Mouse (Mus musculus) layer of hippocampus, postnatal 14 days (tissue): ENCODE data around the gene Arid3b. TPM values are rescaled to one million over a fixed set of nuclear protein-coding genes. Genes with fewer than 3 reads are reported as not detected.
A peak's percentile ranks its signal among the peaks of the same experiment; 100 is the strongest.
"Not testable (repeated sequence)": the region's sequence is repeated elsewhere in the genome, so short reads cannot be mapped to it uniquely, and the experiment has no call there.

Source experiments
- DNase-seq, 2 experiments: peaks; one replicate each; pipeline ENCODE4 v3.0.0; 2021 to 2022; ENCODE audit warnings: low spot score in 2 of 2, mixed read lengths in 1 of 2
- long read RNA-seq, 2 experiments: library from polyadenylated mRNA; stranded (forward); transcript quantifications; one replicate each; pipeline ENCODE4 v2.0.0; 2021
- total RNA-seq, 2 experiments: library from RNA; stranded (reverse); gene quantifications; 2 replicates each; pipeline ENCODE4 v1.2.3; 2021

Gene Arid3b
- total RNA-seq = 1 to 10 TPM; 7.0 to 8.9 TPM
- long read RNA-seq, experiment 1, partial matches to known transcripts = 1 of 2 reads
- long read RNA-seq, experiment 1, other reads (novel, unspliced or antisense) = 0 of 2 reads
- long read RNA-seq, experiment 2, partial matches to known transcripts = 0 of 4 reads
- long read RNA-seq, experiment 2, other reads (novel, unspliced or antisense) = 3 of 4 reads

DNA sequence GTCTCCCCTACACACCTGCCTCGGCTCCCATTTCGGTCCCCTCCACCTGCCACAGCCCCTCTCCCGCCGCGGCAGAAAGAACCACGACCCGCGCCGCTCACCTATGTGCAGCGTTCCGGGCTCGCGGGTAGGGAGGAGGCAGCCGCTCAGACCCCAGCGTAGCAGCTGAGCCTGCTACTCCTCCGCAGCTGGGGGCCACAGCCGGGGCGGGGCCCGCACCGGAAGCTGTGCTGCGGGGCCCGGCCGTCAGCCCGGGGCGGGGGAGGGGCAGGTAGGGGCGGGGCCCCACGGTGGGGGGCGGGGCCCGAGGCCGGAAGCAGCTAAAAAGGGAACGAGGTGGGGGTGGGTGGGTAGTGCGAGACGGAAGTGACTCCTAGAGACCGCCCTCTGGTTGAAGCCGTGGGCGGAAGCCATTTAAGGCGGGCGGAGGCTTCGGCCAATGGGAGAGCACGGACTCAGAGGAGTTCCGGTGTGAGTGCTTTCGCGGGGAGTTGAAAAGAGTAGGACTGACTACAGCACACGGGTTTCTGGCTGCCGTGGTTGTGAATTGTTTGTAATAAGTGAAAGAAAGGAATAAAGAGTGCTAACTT lies at the start of gene Arid3b:
Gene Arid3b, minus strand, starts transcription at position 213 of the 590 bp plus-strand sequence.
- peak; percentile 84 to 95 for DNase-seq

- DNase-seq = no peak
Measured at GRCm38 (mm10) chr9:57883413-57883812, 46.8 kb upstream of the Arid3b start.

GRCm38 (mm10) chr9:57881781-57882180 lies 45.2 kb upstream of the Arid3b start:
- DNase-seq = not testable (repeated sequence)

DNA sequence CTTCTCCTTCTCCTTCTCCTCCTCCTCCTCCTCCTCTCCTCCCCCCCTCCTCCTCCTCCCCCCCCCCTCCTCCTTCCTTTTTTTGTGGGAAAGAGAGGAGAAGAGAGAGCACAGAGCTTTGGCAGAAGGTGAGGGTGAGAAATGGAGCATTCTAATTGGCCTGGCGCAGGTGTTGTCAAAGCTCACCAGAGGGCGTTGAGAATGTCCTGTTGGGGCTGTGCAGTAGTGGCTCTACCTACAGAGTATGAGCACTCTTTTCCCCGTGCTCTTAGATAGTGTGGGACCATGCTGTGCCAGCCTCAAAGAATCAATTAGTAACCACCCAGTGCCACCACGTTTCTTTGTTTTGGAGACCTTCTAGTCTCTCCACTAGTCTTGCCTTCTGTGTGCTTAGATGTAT lies 43.7 kb upstream of the Arid3b start:
- DNase-seq = no peak

- no peak for DNase-seq
Measured at GRCm38 (mm10) chr9:57879213-57879612, 42.6 kb upstream of the Arid3b start.

GRCm38 (mm10) chr9:57874994-57875393 lies 38.4 kb upstream of the Arid3b start:
- no peak for DNase-seq

- no peak for DNase-seq
Measured at GRCm38 (mm10) chr9:57874134-57874533, 37.5 kb upstream of the Arid3b start.

- DNase-seq = no peak
Measured at GRCm38 (mm10) chr9:57870273-57870816, 33.8 kb upstream of the Arid3b start.

GRCm38 (mm10) chr9:57868767-57869166 lies 32.2 kb upstream of the Arid3b start:
- no peak for DNase-seq

- DNase-seq = no peak
Measured at GRCm38 (mm10) chr9:57867880-57868279, 31.3 kb upstream of the Arid3b start.

DNA sequence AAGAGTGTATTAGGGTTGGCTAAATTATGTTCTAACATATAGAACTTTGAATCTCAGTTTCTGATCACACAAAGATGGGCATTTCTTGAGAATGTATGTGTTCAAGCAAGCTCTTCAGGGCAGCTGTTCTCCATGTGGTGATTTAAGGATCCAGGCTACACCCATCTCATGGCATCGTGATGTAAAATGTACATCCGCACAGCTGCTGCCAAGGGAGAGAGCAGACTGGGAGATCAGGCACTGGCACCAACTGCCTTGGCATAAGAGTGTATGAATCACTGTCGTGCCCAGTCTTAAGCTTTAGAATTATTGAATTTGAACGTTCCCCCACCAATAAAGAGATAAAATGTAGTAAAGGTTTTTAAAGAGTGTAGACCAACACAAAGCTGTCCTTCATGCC lies 30.6 kb upstream of the Arid3b start:
- DNase-seq = no peak

GRCm38 (mm10) chr9:57866530-57866929 lies 29.9 kb upstream of the Arid3b start:
- no peak for DNase-seq

- no peak for DNase-seq
Measured at GRCm38 (mm10) chr9:57864336-57864735, 27.7 kb upstream of the Arid3b start.

DNA sequence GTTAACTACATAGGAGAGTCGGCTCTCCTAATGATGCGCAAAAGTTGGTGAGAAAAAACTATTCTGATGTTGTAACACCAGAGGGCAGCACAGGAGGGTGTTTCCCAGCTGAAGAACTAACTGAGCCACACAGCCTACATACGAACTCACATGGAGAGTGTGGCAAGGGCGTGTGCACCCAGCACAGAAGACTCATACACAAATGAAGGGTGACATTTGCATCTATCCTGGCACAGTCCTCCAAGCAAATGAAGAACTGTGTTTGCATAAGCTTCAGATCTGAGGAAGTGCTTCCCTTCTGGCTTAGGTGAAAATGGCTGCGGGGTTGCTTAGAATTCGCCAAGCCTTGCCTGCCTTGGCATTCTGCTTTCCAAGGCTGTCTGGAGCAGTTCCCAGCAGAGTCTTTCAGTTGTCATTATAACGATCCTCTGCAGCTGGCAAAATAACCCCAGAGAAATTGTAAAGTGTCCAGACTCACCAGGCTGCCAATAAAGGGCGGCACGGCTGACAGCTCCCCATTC lies 25.4 kb upstream of the Arid3b start:
- peak; percentile 67 to 80 for DNase-seq

DNA sequence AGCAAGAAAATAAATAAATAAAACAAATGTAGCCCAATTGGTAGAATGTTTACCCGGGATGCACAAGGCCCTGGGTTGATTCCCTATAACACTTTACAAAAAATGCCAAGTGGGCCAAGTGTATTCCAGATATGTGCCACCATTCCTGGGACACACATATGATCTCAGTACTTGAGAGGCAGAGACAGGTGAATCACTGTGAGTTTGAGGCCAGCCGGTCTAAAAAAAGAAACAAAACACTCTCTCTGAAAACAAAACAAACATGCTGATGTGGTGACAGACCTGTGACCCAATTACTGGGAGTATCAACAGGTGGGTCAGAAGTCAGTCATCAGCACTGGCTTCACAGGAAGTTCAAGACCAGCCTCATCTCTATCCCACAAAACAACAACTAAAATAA lies 19.9 kb upstream of the Arid3b start:
- DNase-seq = no peak

DNA sequence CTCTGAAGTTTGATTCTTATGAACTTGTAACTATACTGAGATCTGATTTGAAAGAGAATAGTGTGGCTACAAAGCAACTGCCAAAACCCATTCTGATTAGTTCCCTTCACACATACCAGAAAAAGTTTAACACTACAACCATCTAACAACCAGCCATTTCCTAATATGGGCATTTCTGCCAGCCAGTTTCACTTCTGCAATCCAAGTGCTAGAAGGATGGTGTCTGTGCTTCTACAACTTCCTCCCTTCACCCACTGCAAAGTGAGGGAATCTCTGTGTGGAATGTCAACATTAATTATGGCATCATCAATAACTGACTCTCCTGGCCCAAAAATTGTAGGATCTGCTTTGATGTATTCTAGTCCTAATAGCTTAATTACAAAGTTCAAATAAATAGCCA lies 17.7 kb upstream of the Arid3b start:
- DNase-seq = no peak

DNA sequence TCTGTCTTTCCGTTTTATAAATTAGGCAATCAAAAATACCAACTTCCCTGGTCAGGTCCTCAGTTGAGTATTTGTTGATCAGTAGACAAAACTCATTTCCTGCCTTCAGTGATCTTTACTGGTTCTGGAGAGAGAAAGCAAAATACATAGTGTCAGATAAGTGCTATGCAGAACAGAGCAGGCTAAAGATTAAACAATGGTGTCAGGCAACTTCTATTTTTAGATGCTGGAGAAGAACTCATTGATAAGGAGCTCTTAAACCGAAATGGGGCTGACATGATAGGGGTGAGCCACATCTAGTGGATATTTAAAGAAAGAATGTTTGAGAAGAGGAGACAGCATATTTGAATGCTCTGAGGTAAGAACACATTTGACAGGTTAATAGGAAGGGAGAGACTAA lies 2.4 kb upstream of the Arid3b start:
- DNase-seq = no peak

DNA sequence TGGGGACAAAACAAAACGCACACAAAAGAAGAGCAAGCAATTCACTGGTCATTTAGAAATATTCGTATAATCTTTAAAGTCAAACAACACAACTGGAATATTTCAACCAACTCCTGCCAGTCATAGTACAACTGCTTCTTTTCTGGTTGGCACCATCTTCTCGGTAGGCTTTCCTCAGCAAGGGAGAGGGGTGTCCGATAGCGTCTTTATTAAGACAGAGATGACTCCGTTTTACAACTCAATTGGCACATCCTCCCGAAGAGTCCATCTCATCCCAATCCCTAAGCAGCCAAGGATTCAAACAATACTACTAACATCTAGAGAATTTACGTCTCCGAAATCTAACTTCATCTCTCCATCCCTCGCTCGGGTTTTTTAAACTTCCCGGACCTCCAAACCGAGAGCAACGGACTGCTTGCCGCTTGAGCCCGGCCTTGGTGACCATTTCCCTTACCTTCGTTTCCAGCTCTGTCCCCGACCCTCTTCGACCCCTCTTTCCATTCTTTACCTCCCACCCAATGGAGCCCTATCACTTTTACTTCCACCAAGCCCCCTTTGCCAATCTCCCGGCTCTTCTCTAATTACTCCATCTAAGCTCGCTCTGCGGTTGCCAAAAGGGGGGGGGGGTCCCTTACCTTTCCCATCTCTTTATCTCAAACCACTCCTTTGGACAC lies 615 bp downstream of the Arid3b start:
- DNase-seq = no peak

DNA sequence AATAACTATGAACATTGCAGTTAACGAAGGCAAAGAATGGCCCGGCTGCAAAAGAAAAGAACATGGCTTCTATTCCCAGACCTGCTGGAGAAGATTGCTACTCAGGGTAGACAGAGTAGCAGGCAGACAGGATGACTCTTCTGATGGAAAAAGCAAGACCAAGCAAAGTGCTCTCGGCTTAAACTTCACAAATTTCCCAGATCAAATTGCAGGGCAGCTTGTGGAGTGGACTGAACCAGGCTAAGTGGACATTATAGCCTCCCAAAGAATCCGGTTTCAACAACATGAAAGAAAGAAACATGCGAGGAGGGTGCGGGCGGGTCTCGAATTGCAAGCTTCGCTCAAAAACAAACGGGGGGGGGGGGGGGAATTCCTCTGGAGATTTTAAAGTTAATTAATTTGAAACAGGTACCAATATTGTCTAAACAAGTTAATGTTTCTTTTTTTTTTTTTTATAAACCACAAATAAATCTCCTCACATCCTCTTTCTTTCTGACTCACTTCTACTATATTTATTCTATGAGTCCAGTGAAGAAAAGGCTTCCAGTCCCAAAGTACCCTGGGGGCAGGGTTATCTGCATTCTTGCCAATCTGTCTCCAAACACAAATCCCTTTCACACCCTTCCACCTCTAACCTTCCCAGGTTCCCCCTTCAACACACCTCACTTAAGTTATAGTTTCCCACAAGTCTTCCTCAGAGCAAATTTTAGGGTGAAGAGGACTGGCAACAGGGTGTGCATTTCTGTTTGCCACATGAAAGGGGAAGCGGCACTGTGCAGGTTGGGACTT lies 1.8 kb downstream of the Arid3b start:
- DNase-seq = no peak

DNA sequence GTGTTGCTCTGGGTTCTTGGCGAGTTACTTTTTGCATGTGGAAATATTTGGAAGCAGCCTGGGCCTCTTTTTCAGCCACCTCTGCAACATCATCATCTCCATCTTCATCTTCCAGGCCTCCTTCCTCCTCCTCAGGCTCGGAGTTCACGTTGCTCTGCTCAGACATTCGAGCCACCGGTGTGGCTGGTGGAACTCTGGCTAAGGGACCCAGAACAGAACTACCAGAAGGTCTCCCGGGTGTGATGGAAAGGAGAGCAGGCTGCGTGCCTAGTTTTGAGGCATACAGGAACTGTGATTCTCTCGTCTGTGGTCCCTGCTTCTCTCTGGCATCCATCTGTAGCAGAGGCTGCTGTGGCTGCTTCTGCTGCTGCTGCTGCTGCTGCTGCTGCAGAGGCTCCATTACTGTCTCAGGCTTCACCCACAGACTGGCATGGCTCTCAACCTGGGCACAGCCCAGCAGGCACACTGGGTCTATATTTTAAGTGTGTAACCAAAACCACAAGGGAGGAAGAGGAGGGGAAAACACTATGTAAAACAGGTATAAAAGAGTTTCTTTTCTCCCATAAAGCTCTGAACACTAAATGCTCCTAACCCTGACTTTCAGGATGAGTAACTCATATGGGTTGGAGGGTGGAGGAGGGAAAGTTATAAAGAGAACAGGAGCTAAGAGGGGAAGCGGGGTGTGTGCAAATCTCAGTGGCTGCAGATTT lies 2.7 kb downstream of the Arid3b start:
- no peak for DNase-seq
